Comparison of ENCODE assay signal across 24 mouse cellular contexts in the genomic region with DNA sequence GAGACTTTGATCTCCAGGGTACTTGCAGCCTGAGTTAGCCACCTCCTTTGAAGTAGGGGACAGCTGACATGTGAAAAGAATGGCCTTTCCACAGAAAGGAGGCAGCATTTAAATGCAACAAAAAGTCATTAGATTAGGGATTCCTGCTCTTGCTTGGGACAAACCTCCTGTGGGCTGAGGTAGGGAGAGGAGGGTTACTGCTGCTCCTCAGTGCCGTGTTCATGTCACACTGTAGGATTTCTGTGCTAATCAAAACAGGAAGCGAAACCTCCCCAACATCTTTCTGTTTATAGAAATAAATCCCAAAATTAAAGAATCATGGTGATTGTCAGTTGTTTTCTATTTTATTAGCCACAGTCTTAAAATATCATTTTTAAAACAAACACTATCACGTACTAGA.
"Had no signal": no experiment of that assay in that cellular context is flagged by ENCODE, and none has a peak within 500 bp of the region (broad histone marks: within the 10 kb centered on the region; RNA-seq: fewer than 3 reads in every experiment).

No protein-coding gene starts in this region.

- H3K4me2 ChIP-seq: heart, embryonic 11.5 days; heart, embryonic 13.5 days; heart, embryonic 15.5 days; hindbrain, embryonic 13.5 days; hindbrain, embryonic 15.5 days; limb, embryonic 12.5 days; liver, embryonic 11.5 days; liver, embryonic 13.5 days had no signal

- H3K27me3 ChIP-seq: heart, embryonic 13.5 days; heart, embryonic 15.5 days; hindbrain, embryonic 13.5 days; hindbrain, embryonic 15.5 days; limb, embryonic 12.5 days; liver, embryonic 13.5 days had no signal

- H3K27ac ChIP-seq: heart, adult 2 months; heart, embryonic 13.5 days; heart, embryonic 15.5 days; hindbrain, embryonic 13.5 days; hindbrain, embryonic 15.5 days; hindbrain, postnatal 0 days; layer of hippocampus, adult 2 months; left cerebral cortex, adult 2 months; limb, embryonic 10.5 days; limb, embryonic 12.5 days; liver, embryonic 13.5 days had no signal

- ATAC-seq: hindbrain, postnatal 0 days; intestine, embryonic 16.5 days had no signal

- H3K9ac ChIP-seq: heart, embryonic 13.5 days; heart, embryonic 15.5 days; hindbrain, embryonic 13.5 days; hindbrain, embryonic 15.5 days; limb, embryonic 12.5 days; liver, embryonic 13.5 days had no signal

- DNase-seq: gastrocnemius, postnatal 25 days; heart, adult 11 months; heart, adult 2 months; heart, postnatal 14 days; heart, postnatal 36 days; kidney, adult 18-20 months; kidney, adult 8-10 months; kidney, postnatal 10 days; kidney, postnatal 25 days; kidney, postnatal 4 days; liver; liver, embryonic 13.5 days had no signal

- H3K36me3 ChIP-seq: heart, embryonic 15.5 days; hindbrain, embryonic 15.5 days; limb, embryonic 10.5 days; limb, embryonic 12.5 days; liver, embryonic 13.5 days had no signal

- H3K4me3 ChIP-seq: heart, adult 2 months; heart, embryonic 13.5 days; heart, embryonic 15.5 days; hindbrain, embryonic 13.5 days; hindbrain, embryonic 15.5 days; layer of hippocampus, adult 2 months; left cerebral cortex, adult 2 months; limb, embryonic 10.5 days; limb, embryonic 12.5 days; liver, embryonic 13.5 days had no signal

- H3K4me1 ChIP-seq: limb, embryonic 10.5 days; limb, embryonic 12.5 days; liver, embryonic 13.5 days had no signal

- H3K9me3 ChIP-seq: heart, embryonic 13.5 days; heart, embryonic 15.5 days; hindbrain, embryonic 13.5 days; hindbrain, embryonic 15.5 days; limb, embryonic 10.5 days; limb, embryonic 12.5 days; liver, embryonic 13.5 days had no signal
